Mouse (Mus musculus) heart, postnatal 0 days (tissue): ENCODE data around the gene Fbrs. TPM values are rescaled to one million over a fixed set of nuclear protein-coding genes. Genes with fewer than 3 reads are reported as not detected.
"Not testable (repeated sequence)": the region's sequence is repeated elsewhere in the genome, so short reads cannot be mapped to it uniquely, and the experiment has no call there.

Experiments used
- ATAC-seq: fragments of 200-750 bp; cut with Nextera tagmentation; 2 replicates; pipeline ENCODE4 v1.8.0; 2017; ENCODE audit warnings: low read depth, moderate number of reproducible peaks, moderate library complexity; ENCODE audit not compliant: insufficient read depth
- DNase-seq: peaks from one replicate; pipeline ENCODE4 v3.0.0-alpha.2; 2016; ENCODE audit warnings: low spot score
- H3K27ac ChIP-seq: fragments of 300-500 bp; sonication (generic); 2 replicates; pipeline ENCODE4 v1.5.1; 2014; ENCODE audit warnings: low read depth, mild to moderate bottlenecking
- H3K27me3 ChIP-seq: fragments of 300-500 bp; sonication (generic); 2 replicates; pipeline ENCODE4 v1.6.1; 2014; ENCODE audit warnings: low read length, mixed read lengths; ENCODE audit not compliant: control insufficient read depth, insufficient read depth
- H3K36me3 ChIP-seq: fragments of 300-500 bp; sonication (generic); replicated peaks from 2 replicates; pipeline ENCODE4 v1.6.1; 2014; ENCODE audit warnings: low read length, mixed read lengths; ENCODE audit not compliant: control insufficient read depth, insufficient read depth
- H3K4me1 ChIP-seq: fragments of 300-500 bp; sonication (generic); 2 replicates; pipeline ENCODE4 v1.6.1; 2014; ENCODE audit warnings: antibody characterized with exemption; ENCODE audit not compliant: control insufficient read depth, insufficient read depth
- H3K4me2 ChIP-seq: fragments of 300-500 bp; sonication (generic); 2 replicates; pipeline ENCODE4 v1.6.1; 2014; ENCODE audit warnings: low read depth, mild to moderate bottlenecking, low read length, moderate library complexity
- H3K4me3 ChIP-seq: fragments of 300-500 bp; sonication (generic); 2 replicates; pipeline ENCODE4 v1.5.1; 2014; ENCODE audit warnings: low read depth, low read length
- H3K9ac ChIP-seq: fragments of 300-500 bp; sonication (generic); replicated peaks from 2 replicates; pipeline ENCODE4 v1.6.1; 2014; ENCODE audit warnings: low read depth, low read length, mixed read lengths
- H3K9me3 ChIP-seq: fragments of 300-500 bp; sonication (generic); replicated peaks from 2 replicates; pipeline ENCODE4 v1.6.1; 2016; ENCODE audit warnings: low read length; ENCODE audit not compliant: control insufficient read depth
- CTCF ChIP-seq: IDR thresholded peaks from 2 replicates; pipeline ENCODE4 v1.5.1; 2016; ENCODE audit warnings: antibody characterized with exemption, control low read depth, low read depth
- EP300 ChIP-seq: IDR thresholded peaks from 2 replicates; pipeline ENCODE4 v1.6.1; 2016; ENCODE audit warnings: antibody characterized with exemption, low read depth
- WGBS: fragments of 180-500 bp; shearing (Covaris S2); extraction: QIAGEN DNeasy Blood & Tissue Kit; methylation state at CpG from one replicate; pipeline ENCODE4 v1.1.7; 2014; 5-methylcytosine and 5-hydroxymethylcytosine counted together
- polyA plus RNA-seq: library from polyadenylated mRNA; unstranded; fragments of >200 nt; fragmentation: Nextera tagmentation; extraction: Ambion mirVana; gene quantifications from 2 replicates; pipeline ENCODE4 v1.2.1, GENCODE M21; 2015
- total RNA-seq: library from RNA; depleted of rRNA; stranded (reverse); fragments of >200 nt; gene quantifications from 2 replicates; pipeline ENCODE4 v1.2.3, GENCODE M21; 2014; ENCODE audit warnings: low replicate concordance

Gene Fbrs
- total and polyA plus RNA-seq, 2 experiments from 2014 or later: 5.9 to 19.1 TPM

DNA sequence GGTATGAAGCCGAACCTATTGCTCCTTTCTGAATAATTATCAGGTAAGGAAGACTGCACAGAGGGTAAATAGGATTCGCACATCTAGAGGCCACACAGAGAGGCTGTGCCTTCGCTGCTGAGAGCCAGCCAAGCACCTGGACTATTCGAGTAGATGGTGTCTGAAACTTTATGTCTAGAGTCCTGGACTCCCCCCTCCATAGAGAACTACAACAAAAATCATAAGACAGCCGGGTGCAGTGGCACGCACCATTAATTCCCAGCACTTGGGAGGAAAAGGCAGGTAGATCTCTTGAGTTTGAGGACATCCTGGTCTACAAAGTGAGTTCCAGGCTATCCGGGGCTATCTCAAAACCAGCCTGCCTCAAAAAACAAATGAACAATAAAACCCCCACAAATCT is 29.0 kb upstream of the Fbrs start:
- Histone ChIP-seq H3K27me3 (no peaks in the 10 kb centered on the region), H3K36me3 (peaks cover 4% of the 10 kb centered on the region; the same call in 1 of the 2 replicates), H3K4me1 (peaks cover 19% of the 10 kb centered on the region), H3K9ac (0 out of 2 replicates have a peak overlapping the region, but pooled peaks have one; percentile 29), H3K27ac (no peak overlapping the region), H3K9me3 (no peaks in the 10 kb centered on the region), H3K4me3 (peak overlapping the region; percentile 72), H3K4me2 (peak overlapping the region; percentile 69)
- ATAC-seq (no peak), DNase-seq (no peak)
- WGBS: 83% methylated on average over 7 of the region's 7 CpGs
- TF ChIP-seq CTCF: no peak
- no peak for TF ChIP-seq EP300

DNA sequence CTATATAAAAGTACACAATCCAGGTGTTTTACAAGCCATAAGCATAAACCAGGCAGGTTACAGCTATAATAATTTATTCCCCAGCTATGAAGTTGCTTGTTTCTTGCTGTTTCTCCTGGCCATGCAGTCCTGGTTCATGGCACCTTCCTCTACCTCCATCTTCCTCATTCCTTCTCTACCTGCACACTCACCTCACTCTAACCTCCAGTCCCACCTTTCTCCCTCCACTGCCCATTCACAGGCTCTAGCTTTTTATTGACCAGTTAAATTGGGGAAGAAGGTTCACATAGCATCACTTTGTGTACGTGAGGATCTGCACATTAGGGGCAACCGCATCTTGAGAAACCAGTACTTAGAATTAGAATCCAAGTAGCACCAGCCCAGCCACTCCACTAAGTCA is 25.9 kb upstream of the Fbrs start:
- no peak for DNase-seq
- Histone ChIP-seq H3K9ac (no peak overlapping the region), H3K4me1 (peaks cover 19% of the 10 kb centered on the region), H3K4me2 (no peak overlapping the region), H3K27ac (no peak overlapping the region), H3K9me3 (no peaks in the 10 kb centered on the region), H3K27me3 (no peaks in the 10 kb centered on the region), H3K36me3 (peaks cover 17% of the 10 kb centered on the region), H3K4me3 (no peak overlapping the region)
- 97% methylated on average over 2 of the region's 2 CpGs for WGBS
- TF ChIP-seq EP300 (no peak), CTCF (no peak)
- no peak for ATAC-seq

DNA sequence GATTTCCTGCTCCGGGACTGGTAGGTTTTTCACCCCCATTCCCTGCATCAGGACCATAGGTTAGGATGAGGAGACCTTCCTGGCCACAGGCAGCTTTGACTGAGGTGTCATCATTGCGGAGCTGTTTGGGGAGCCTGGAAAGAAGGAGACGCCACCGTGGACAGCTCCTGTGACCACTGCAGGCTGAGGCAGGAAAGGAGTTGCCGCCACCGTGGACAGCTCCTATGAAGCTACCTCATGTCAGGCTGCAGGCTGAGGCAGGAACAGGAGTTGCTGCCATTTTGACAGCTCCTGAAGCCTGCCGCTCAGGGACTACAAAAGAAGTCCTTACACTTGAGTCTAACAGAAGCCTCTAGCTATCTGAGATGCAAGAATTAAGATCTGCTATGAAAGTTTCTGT is 24.1 kb upstream of the Fbrs start:
- DNase-seq (no peak), ATAC-seq (no peak)
- no peak overlapping the region for H3K27ac ChIP-seq
- WGBS: 83% methylated on average over 7 of the region's 7 CpGs
- no peaks in the 10 kb centered on the region for H3K9me3 ChIP-seq
- H3K4me1 ChIP-seq: peaks cover 12% of the 10 kb centered on the region
- H3K36me3 ChIP-seq: peaks cover 17% of the 10 kb centered on the region
- H3K4me3 ChIP-seq: no peak overlapping the region
- no peaks in the 10 kb centered on the region for H3K27me3 ChIP-seq
- TF ChIP-seq EP300 (no peak), CTCF (no peak)
- H3K9ac ChIP-seq: no peak overlapping the region
- no peak overlapping the region for H3K4me2 ChIP-seq

DNA sequence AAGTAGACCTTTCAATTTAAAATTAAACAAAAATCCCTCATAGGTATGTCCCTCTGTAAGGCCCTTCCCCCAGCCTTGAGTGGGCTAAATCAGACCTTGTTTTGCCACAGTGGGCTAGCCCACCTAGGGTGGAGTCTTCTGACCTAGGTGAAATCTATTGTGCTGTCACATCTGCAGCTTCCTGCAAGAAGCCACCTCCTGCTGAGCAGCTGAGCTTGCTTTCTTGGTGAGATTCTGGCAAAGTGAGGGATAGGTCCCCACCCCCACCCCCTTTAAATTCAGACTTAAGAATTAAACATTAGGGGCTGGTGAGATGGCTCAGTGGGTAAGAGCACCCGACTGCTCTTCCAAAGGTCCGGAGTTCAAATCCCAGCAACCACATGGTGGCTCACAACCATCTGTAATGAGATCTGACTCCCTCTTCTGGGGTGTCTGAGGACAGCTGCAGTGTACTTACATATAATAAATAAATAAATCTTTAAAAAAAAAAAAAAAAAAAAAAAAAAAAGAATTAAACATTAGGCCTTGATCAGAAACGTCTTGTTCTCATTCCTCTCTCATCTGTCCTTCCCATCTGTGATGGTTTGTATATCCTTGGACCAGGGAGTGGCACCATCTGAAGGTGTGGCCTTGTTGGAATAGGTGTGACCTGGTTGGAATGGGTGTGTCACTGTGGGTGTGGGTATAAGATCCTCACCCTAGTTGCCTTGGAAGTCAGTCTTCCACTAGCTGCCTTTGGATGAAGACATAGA is 20.5 kb upstream of the Fbrs start:
- not testable (repeated sequence) for ATAC-seq, H3K4me3 ChIP-seq, H3K4me2 ChIP-seq, H3K9me3 ChIP-seq, H3K27ac ChIP-seq, DNase-seq, H3K9ac ChIP-seq, H3K27me3 ChIP-seq, H3K4me1 ChIP-seq
- 86% methylated on average over 3 of the region's 3 CpGs for WGBS
- H3K36me3 ChIP-seq: peaks cover 26% of the 10 kb centered on the region

DNA sequence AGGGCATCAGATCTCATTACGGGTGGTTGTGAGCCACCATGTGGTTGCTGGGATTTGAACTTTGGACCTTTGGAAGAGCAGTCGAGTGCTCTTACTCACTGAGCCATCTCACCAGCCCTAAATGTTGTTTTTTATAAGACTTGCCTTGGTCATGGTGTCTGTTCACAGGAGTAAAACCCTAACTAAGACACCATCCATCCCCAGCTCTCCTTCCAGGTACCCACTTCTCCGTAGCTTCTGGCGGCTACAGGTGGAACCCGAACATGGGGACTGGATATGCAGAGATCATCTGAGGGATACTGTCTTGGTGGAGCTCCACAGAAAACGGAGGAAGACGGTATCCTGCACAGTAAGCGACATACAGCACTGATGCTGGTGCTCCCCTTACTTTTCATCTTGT is 19.7 kb upstream of the Fbrs start, which contains the start of gene Prr14:
TSS of gene Prr14 (plus strand) at position 301 of the 400 bp plus-strand sequence.
- H3K27me3 ChIP-seq, H3K9ac ChIP-seq, H3K4me2 ChIP-seq, ATAC-seq, H3K27ac ChIP-seq, H3K9me3 ChIP-seq, H3K4me1 ChIP-seq, H3K4me3 ChIP-seq, DNase-seq: not testable (repeated sequence)
- WGBS: 93% methylated on average over 8 of the region's 8 CpGs
- peaks cover 26% of the 10 kb centered on the region for H3K36me3 ChIP-seq

DNA sequence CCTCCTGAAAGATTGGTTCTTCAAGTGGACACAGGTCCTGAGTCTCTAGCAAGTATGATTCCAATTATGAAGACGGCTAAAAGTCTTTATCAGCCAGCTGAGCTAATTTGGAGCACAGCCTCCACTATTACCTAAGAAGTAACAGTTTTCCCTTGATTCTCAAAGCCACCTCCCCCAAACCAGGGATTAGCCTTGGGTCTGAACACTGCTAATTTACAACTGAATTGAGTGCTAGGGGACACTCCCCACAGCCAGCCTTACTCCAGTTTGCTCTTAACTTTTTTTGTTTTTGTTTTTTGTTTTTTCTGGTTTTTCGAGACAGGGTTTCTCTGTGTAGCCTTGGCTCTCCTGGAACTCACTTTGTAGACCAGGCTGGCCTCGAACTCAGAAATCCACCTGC is 13.8 kb upstream of the Fbrs start:
- no peak for DNase-seq

DNA sequence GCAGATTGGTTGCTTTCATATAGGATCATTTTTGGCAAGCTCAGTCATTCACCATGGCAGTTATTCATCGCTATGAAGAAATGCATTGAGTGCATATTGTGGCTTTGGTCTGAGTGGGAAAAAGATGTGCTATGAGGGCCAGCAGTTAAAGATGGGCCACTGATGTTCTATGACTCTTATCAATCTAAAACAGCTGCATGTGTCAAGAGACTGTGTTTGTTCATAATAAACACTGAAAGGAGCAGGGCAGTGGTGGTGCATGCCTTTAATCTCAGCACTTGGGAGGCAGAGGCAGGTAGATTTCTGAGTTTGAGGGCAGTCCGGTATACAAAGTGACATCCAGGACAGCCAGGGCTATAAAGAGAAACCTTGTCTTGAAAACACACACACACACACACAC is 13.3 kb upstream of the Fbrs start:
- not testable (repeated sequence) for H3K9ac ChIP-seq, ATAC-seq, DNase-seq, H3K27me3 ChIP-seq, H3K9me3 ChIP-seq, H3K4me3 ChIP-seq, H3K4me2 ChIP-seq, H3K4me1 ChIP-seq, H3K27ac ChIP-seq
- WGBS: 92% methylated on average over 2 of the region's 2 CpGs
- peaks cover 17% of the 10 kb centered on the region for H3K36me3 ChIP-seq

More for the DNA sequence above, 13.8 kb upstream of the Fbrs start:
- 91% methylated on average over 3 of the region's 3 CpGs for WGBS
- H3K9ac ChIP-seq: no peak overlapping the region
- no peaks in the 10 kb centered on the region for H3K9me3 ChIP-seq
- no peak overlapping the region for H3K4me2 ChIP-seq
- H3K36me3 ChIP-seq: peaks cover 18% of the 10 kb centered on the region
- TF ChIP-seq EP300: no peak
- TF ChIP-seq CTCF: no peak
- H3K4me1 ChIP-seq: 0 out of 2 replicates have a peak, but pooled peaks cover 5% of the 10 kb centered on the region
- no peak overlapping the region for H3K27ac ChIP-seq
- no peak for ATAC-seq
- H3K4me3 ChIP-seq: no peak overlapping the region
- no peaks in the 10 kb centered on the region for H3K27me3 ChIP-seq
